Mouse (Mus musculus): ENCODE results near the gene Htr2b.

Gene Htr2b

DNA sequence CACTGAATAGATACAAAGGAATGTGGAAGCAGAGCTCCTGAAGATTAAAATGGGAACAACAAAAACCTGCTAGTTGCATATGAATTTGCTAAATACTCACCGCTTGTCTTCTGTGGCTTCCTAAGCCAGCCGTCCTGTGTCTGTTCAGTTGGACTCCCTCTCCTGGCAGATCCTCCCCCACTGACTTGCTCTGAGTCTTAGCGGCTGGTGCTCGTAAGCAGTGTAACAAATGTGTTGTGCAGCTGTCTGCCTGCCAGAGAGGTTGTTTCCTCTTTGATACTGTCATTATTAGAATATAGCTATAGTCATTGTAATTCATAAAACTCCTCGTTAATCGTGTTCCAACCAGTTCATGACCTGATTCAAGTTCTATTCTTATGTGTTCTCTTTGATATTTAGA, at the start of gene Htr2b:
Gene Htr2b, minus strand, starts transcription at position 192 of the 400 bp plus-strand sequence.
- DNase-seq: peak; percentile 50

DNA sequence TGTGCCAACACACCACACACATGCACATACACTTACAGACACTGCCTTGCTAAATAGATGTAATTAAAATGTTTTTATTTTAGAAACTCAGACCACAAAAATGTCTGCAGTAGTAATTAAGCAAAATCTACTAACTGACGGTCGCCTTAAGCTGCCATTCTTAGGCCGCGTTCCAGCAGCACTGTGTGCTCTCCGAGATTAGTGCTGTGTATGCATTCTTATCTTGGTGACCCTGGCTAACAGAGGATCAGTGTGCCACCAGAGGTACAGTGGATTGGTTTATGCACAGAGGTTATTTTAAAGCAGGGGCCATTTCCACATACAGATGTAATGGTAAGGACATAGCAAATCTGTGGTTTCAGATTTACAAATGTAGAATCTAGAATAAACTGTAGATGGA, 49.3 kb upstream of the Htr2b start:
- DNase-seq: no peak

DNA sequence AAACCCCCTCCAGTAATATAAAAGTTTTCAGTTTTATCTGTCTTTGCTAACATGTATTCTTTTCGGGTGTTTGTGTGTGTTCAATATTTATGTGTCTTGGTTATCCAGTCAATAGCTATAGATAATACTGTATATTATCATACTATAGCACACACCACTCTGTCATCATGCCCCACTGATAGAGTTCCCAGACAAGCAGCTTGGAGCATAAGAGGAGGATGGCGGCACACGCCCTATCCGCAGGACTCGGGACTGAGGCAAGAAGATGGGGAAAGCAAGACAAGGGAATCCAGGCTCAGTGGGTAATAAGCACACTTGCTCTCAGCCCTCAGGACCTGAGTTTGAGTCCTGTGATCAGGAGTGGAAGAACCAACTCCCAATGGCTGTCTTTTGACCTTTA, 48.7 kb upstream of the Htr2b start:
- DNase-seq: no peak

DNA sequence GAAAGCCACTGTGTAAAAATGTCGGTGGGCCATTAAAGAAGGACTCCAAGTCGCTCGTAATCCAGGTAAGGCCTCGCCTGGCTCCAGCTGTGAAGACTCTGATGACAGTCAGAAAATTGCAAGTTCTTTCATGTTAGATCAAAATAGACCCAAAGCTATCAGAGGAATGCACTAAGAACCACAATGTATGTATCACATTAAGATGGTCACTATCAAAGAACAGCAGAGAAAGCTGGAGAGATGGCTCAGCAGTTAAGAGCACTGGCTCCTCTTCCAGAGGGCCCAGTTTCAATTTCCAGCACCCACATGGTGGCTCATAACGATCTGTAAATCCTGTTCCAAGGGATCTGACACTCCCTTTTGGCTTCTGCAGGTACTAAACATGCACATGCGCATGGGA, 48.3 kb upstream of the Htr2b start:
- no peak for DNase-seq

DNA sequence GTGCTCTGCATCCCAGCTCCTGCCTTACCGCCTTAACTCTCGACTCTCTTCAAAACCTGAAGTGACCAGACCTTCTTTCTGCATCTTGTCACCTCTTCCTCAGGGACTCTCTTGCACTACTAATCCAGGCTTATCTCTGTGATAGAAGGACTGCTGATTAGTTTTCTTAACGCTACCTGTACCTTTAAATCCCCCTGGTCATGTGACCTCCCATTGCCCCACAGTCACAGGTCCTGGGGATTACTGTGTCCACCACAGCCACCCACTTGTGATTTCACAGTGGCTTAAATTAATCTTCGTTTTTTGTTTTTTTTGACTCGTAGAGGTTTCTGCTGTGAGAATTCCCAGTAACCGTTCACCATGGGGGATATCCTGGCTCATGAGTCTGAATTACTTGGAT, 44.8 kb upstream of the Htr2b start:
- no peak for DNase-seq

DNA sequence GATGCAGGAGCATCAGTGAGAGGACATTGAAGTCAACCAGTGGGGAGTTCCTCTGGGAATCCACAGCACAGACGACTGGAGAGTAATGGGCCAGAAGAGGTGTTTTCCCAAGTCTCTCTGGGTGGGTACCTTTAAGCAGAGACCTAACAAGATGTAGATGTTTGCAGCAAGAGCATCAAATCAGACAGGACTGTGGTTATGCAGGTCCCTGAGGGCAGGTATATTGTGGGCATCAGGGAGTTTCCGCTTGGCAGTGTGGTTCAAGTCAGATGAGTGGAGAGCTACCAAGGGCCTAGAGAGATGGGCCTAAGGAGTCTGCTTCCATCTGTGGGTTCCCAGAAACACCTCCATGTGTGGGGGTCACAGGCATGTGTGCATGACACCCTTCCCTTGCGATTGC, 44.3 kb upstream of the Htr2b start:
- DNase-seq: no peak

DNA sequence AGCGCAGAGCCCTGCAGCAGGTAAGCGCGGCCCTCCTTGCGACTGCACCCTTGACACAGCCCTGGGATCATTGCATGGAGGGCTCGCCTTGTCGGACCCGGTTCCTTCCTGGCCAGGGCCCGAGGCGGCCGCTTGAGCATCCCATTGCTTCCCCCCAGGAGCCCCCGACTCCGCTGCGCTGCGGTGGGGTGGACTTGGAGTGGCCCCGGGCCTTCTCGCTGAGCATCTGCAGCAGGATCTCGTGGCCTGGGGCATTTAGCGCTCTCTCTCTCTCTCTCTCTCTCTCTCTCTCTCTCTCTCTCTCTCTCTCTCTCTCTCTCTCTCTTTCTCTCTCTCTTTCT, 43.0 kb upstream of the Htr2b start:
- no peak for DNase-seq

DNA sequence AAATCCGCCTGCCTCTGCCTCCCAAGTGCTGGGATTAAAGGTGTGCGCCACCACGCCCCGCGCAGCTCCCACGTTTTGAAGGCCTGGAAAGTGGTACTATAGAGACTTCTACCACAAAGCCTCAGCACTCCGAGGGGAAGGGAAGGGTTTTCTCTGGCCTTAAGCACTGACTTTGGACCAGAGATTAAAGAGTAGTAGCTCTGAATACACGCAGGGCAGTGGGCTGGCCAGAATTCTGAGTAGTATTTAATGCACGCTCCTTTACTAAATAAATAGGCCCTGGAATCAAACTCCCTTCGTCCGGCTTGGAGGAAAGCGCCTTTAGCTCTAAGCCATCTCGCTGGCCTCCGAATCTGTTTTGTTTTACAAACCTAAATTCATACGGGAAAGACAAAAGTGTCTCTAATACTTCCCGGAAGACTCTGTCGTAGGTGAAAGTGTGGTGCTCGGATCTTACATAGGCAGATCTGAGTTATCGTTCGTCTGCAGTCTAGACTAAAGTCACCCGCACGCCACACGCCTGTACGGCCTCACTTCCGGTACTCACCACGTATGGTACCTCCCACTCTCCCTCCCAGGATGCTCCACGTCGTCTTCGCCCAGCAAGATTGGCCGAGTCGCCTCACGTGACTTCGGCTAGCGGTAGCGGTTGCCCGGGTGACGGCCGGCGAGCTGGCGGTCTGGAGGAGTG, 42.5 kb upstream of the Htr2b start, which contains the start of gene Armc9:
Gene Armc9, plus strand, starts transcription at position 648 of the 691 bp plus-strand sequence.
- DNase-seq: peak; percentile 93

DNA sequence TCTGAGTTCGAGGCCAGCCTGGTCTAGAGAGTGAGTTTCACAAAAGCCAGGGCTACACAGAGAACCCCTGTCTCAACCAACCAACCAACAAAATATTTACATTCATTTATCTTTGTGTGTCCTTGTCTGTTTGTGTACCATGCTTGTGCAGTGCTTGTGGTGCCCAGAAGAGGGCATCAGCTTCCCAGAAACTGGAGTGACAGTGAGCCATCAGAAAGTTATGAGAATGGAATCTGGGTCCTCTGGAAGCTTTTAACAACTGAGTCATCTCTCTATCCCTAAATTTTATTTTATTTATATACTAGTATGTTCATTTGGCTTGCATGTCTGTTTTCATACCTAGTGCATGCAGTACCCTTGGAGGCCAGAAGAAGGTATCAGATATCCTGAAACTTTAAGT, 40.8 kb upstream of the Htr2b start:
- no peak for DNase-seq

DNA sequence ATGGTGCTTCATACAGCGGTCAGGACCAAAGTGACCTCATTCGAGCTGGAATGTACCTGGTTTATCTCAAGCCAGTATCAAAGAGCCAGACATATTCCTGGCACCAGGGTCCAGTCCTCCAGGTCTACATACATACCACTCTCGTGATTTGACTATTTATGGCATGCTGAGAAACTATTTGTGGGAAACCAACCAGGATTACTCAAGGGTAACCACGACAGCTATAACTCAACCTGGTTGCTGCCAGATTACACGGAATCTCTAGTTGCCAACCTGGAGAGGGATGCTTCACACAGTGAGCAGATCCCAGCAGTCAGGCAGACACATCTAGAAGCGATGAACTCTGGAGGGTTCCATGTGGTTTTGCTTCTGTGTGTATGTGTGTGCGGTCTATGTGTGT, 39.6 kb upstream of the Htr2b start:
- no peak for DNase-seq

DNA sequence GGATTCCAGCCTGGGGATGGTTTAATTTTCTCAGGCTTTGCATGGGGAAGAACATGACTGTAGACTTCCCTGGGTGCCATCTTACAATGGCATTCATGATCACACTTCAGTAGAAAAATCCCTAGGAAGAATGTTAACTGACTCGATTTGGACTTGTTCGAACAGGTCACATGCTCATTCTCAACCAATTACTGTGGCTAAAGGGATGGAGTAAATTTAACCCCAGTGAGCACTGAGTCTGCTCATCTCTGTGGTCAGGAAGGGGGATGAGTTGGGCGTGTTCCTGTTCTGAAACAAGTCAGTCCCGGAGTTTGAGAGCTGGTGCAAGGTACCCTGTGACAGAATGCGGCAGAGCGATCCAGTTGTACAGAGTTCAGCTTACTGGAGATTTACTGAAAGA, 39.2 kb upstream of the Htr2b start:
- no peak for DNase-seq

DNA sequence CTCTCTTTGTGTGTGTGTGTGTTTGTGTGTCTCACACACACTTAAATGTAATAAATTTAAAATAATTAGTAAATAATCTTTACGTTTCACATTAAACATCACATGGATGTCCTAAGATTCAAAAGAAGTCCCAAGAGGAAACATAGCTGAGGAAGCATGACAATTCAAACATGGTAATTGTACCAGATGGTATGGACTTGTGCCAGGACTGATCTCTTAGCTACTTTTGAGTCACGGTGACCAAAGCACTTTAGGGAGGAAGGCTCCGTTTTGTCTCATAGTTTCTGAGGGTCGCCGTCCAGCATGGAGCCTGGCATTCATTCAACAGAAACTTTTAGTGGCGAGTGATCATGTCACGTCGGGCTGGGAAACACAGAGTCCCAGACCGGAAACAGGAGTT, 36.4 kb upstream of the Htr2b start:
- no peak for DNase-seq

DNA sequence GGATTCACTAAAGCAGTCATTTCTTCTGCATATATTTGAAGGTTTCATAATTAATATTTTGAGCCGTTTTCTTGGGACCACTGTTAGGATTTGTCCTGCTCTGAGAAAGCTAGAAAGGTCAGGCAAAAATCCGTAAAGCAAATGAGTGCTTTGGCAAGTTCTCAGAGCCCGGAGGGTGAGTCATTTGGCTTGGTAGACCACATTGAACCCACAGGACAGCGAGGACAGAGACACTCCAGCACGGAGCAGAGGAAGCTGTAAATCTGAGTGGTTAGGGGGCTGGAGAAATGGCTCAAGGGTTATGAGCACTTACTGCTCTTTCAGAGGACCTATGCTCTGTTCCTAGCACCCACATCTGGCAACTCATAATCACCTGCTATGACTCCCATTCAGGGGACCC, 35.8 kb upstream of the Htr2b start:
- DNase-seq: no peak

DNA sequence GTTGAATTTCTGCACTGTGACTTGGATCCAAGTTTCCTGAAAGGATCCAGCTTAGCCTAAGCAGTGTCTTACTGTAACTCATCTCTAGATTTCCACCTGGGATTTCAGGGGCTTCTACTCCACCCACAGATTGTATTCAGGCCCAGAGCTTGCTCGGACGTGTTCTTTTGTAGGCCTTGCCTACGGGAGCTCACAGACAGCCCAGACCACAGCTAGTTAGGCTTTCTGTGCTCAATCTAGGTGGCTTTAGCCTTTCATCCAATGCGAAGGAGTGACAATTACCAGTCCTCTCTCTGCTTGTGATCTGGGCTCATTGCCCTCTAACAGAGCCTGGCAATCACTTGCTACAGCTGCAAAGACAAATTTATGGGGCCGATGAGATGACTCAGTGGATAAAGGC, 34.5 kb upstream of the Htr2b start:
- DNase-seq: no peak

DNA sequence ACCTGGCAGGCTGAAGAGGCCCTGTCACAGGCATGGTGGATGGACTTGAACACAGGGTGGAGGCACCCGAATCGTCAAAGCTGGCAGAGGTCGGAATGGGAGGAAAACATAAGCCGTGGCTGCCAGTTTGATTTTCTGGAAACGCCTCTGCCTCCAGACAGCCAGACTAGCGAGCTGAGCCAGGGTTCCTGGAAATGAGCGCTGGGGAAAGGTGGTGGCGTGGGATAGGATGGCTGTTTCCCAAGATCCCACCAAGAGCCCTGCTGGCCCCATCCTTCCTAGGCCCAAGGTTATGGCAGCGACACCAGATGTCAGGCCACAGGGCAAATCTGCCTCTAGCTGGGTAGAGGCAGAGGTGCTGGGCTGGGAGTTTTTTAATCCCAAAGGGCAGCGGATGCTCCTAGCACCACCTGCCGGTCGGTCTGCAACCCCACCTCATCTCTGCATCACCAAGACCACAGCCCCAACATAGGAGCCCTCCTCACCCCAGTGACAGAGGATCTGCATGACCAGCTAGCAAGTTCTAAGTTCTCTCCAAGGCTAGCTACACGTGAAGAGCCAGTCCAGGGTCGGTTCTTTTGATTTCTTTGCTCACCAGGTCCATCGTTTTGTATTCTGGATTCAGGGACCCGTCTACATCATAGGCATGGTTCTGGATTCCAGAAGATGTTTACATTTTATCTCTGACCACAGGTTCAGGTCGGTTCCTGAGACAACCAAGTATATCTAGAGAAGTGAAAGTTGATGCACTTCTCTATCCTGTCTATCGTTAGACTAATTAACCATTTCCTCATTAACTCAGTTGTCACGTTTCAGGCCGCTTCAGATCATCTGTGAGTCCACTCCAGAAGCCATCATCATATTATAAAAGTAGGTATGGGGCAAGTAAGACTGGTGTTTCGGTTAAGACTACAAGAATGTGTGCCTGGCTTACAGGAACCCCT, 32.5 kb upstream of the Htr2b start:
- DNase-seq: peak; percentile 8

DNA sequence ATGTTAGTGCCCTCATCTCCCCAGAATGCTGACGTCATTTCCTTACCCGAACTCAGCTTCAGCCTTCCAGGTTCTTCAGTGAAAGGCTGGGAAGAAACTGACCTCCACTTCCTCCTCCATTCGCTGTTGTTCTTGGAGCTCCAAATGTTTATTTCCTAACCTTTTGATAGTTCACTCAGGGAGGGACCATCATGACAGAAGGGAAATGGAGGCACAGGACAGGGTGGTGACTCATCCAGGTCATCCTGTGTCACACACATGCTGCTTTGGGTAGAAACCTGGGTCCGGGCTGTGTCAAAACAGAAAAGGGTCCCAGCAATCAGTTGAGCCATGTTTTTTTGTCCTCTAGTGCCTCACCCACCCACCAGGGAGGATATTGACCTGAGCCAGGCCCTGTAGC, 31.4 kb upstream of the Htr2b start:
- DNase-seq: no peak

DNA sequence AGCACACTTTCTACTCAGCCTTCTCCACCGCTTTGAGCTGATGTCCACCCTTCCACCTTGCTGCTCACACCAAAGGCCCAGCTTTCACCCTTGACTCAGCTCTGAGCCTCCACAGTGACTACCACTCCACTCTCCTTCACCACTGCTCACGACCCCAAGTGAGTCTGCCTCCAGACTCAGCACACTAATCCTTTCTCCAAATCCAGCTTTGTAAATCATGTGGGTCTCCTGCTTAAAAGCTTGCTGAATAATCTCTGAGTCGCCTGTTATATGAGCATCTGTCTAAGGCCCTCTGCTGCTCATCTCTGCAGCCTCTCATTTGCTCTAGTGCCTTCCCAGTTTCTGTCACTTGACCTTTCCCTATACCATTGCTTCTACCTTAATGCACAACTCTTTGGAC, 29.3 kb upstream of the Htr2b start:
- no peak for DNase-seq

DNA sequence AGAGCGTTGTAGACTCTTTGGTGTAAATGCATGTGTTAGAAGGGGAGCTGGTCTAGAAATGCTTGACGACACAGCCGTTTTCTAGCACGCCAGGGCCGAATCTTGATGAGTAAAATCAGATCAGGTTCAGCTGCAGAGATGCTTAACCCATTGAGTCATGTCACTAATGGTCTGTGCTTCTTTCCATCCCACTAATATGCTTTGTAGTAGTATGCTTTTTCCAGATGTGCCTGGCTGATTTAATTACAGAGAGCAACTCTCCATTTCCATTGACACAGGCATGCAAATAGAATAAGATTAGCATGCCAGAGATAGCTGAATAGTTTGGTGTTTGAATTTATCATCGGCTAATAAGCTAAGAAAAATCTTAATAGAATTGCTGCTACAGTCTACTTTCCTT, 23.5 kb upstream of the Htr2b start:
- DNase-seq: no peak

DNA sequence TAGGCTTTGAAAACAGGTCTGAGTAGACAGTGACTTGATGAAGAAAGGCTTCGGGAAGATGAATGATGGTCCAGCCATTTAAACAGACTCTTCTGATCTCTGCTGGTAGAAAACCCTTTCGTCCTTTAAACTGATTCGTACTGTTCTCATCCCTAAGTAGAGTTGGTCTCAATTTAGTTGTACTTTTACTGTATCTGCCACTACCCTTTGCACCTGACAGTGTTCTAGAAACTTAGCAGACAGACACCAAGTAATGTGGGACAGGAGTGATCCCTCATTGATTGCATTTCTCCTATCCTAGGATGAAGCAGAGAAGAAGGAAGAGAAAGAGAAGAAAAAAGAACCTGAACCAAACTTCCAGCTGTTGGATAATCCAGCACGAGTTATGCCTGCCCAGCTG, 21.6 kb upstream of the Htr2b start, which contains the start of gene Gm21972:
Gene Gm21972, plus strand, starts transcription at position 301 of the 400 bp plus-strand sequence.
- DNase-seq: no peak

DNA sequence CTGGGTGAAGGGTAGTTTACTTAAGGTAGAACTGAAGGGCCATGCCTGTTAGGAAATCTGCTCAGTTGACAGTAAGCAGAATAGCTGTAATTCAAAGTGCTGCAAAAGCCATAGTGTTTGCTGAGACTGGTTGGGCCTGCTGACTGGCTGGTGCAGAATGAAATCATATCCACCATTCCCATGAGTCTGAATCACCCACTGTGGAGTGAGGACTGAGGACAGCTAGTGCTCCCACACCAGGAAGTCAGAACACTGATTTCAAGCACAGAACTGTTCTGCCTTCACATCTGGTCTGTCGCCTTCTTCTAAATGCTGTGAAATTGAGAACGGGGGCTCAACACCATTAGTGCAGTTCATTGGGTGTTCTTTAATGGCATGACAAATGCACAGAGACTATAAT, 14.3 kb upstream of the Htr2b start:
- DNase-seq: no peak

DNA sequence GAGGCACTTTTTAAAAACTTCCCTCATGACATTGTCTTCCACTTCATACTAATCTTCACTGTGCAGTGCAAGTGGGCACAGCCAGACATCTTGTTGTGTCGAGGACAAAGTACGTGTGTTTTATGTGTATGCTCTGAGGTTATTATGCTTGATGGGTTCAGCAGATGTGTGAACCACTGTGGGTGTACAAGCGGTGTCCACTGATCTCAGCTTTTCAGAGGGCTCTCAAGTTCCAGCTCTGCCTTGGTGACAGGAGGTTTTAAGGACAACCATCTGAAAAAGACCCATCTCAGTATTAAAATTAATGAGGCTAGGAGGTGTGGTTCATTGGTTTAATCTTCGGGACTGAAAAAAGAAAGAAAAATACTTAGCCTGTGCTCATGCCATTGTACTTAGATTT, 7.8 kb upstream of the Htr2b start:
- DNase-seq: no peak

DNA sequence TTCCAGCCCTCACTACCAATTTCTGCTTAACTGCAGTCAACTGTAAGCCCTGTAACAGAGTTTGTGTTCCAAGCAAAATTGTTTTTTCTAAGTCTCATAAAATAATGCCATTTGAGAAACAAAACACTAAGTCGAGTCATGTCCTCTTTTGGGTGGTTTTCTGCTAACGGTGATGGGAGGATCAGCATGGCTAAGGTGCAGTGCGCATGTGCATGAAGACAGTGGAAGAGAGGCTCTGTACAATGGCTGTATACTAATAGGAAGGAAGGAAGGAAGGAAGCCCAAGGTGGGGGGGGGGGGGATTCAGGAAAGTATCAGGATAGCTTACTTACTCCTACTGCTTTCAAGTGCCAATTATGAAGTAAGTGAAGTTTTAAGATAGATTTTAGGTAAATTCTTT, 2.4 kb upstream of the Htr2b start:
- peak; percentile 14 for DNase-seq

DNA sequence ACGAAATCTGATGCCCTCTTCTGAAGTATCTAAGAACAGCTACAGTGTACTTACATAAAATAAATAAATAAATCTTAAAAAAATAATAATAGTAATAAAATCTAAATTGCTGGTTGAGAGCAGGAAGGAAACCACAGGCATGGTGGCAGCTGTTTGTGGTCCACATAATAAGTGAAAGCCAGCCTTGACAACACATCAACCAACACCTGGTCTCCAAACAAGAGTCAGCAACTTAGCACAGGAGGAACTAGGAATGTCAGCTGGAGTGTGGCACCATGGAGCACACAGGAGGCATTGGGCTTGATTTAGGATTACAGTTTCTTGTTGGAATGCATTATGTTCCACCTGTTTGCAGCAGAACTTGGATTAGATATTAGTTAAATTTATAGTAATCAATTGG, 6.7 kb downstream of the Htr2b start:
- DNase-seq: no peak

DNA sequence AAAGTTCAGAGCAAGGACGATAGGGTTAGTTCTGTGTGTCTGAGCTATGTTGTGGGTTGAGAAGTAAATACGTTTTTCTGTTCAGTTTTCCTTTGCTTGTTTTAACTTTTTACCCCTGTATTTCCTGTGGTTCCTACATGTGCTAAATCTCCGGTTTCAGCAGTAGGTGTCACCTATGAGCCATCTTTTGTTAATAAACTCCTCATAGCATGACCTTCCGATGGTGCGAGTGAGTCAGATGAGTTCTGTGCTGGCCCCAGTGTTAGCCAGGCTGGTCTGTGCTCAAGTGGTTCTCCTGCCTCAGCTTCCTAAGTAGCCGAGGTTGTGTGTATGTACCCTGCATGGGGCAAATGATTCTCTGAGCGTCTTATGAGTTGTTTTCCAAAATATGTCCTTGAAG, 17.4 kb downstream of the Htr2b start:
- no peak for DNase-seq

All from lung, postnatal 14 days (tissue).